Mouse (Mus musculus) liver, embryonic 16.5 days (tissue): ENCODE measurements at regions not wholly inside any gene's neighbourhood (a gene's known extent, or its start where the extent isn't known, plus 50 kb on each side); places are given as distances from the start of the nearest gene placed in this dataset.

Experiments used
- ATAC-seq: fragments of 200-750 bp; cut with Nextera tagmentation; 2 replicates; pipeline ENCODE4 v1.8.0; 2017; ENCODE audit warnings: low read depth, mild to moderate bottlenecking, moderate number of reproducible peaks, moderate library complexity
- H3K27ac ChIP-seq: fragments of 300-500 bp; sonication (generic); 2 replicates; pipeline ENCODE4 v1.5.1; 2014; ENCODE audit warnings: mild to moderate bottlenecking, low read length
- H3K27me3 ChIP-seq: fragments of 300-500 bp; sonication (generic); 2 replicates; pipeline ENCODE4 v1.6.1; 2014; ENCODE audit warnings: low read depth, low read length, mixed read lengths; ENCODE audit not compliant: control insufficient read depth, insufficient read depth
- H3K36me3 ChIP-seq: fragments of 300-500 bp; sonication (generic); 2 replicates; pipeline ENCODE4 v1.6.1; 2014; ENCODE audit warnings: mild to moderate bottlenecking; ENCODE audit not compliant: control insufficient read depth, insufficient read depth
- H3K4me1 ChIP-seq: fragments of 300-500 bp; sonication (generic); 2 replicates; pipeline ENCODE4 v1.6.1; 2014; ENCODE audit warnings: low read depth, low read length, mixed read lengths; ENCODE audit not compliant: control insufficient read depth
- H3K4me2 ChIP-seq: fragments of 300-500 bp; sonication (generic); 2 replicates; pipeline ENCODE4 v1.6.1; 2014; ENCODE audit warnings: low read depth, low read length, mixed read lengths
- H3K4me3 ChIP-seq: fragments of 300-500 bp; sonication (generic); 2 replicates; pipeline ENCODE4 v1.5.1; 2014; ENCODE audit warnings: low read depth, mild to moderate bottlenecking, low read length
- H3K9ac ChIP-seq: fragments of 300-500 bp; sonication (generic); 2 replicates; pipeline ENCODE4 v1.6.1; 2014; ENCODE audit warnings: low read depth, low read length
- H3K9me3 ChIP-seq: fragments of 300-500 bp; sonication (generic); replicated peaks from 2 replicates; pipeline ENCODE4 v1.6.1; 2016; ENCODE audit warnings: low read length; ENCODE audit not compliant: control insufficient read depth
- WGBS: fragments of 180-500 bp; shearing (Covaris S2); extraction: QIAGEN DNeasy Blood & Tissue Kit; methylation state at CpG from one replicate; pipeline ENCODE4 v1.1.7; 2014; ENCODE audit not compliant: insufficient replicate concordance; 5-methylcytosine and 5-hydroxymethylcytosine counted together

- no peak overlapping the region for H3K9ac ChIP-seq
- H3K27me3 ChIP-seq, result no peaks in the 10 kb centered on the region
- no peak for ATAC-seq
- H3K4me2 ChIP-seq, result no peak overlapping the region
- 40% methylated on average over 4 of the region's 4 CpGs for WGBS
- no peaks in the 10 kb centered on the region for H3K4me1 ChIP-seq
- no peak overlapping the region for H3K4me3 ChIP-seq
- H3K9me3 ChIP-seq, result no peaks in the 10 kb centered on the region
- no peaks in the 10 kb centered on the region for H3K36me3 ChIP-seq
- H3K27ac ChIP-seq, result no peak overlapping the region
These were observed 592.9 kb upstream of the Arpp21 start for GRCm38 (mm10) chr9:112828602-112829001.

GRCm38 (mm10) chr9:112826592-112826991 lies 590.9 kb upstream of the Arpp21 start:
- Histone ChIP-seq H3K9me3 (no peaks in the 10 kb centered on the region), H3K27me3 (no peaks in the 10 kb centered on the region), H3K36me3 (no peaks in the 10 kb centered on the region), H3K4me1 (no peaks in the 10 kb centered on the region), H3K4me2 (no peak overlapping the region), H3K27ac (no peak overlapping the region), H3K4me3 (no peak overlapping the region), H3K9ac (no peak overlapping the region)
- WGBS, result 16% methylated on average over 5 of the region's 5 CpGs
- ATAC-seq, result no peak

- Histone ChIP-seq H3K27me3 (no peaks in the 10 kb centered on the region), H3K9me3 (no peaks in the 10 kb centered on the region), H3K4me2 (no peak overlapping the region), H3K27ac (no peak overlapping the region), H3K36me3 (no peaks in the 10 kb centered on the region), H3K4me3 (no peak overlapping the region), H3K9ac (no peak overlapping the region), H3K4me1 (no peaks in the 10 kb centered on the region)
- WGBS, result 67% methylated on average over 1 of the region's 1 CpGs
- ATAC-seq, result no peak
These were observed 586.2 kb upstream of the Arpp21 start for GRCm38 (mm10) chr9:112821940-112822339.

GRCm38 (mm10) chr9:112811946-112812345 lies 576.2 kb upstream of the Arpp21 start:
- Histone ChIP-seq H3K27ac (no peak overlapping the region), H3K4me3 (no peak overlapping the region), H3K4me1 (no peaks in the 10 kb centered on the region), H3K9me3 (no peaks in the 10 kb centered on the region), H3K36me3 (no peaks in the 10 kb centered on the region), H3K27me3 (no peaks in the 10 kb centered on the region), H3K9ac (no peak overlapping the region), H3K4me2 (no peak overlapping the region)
- no peak for ATAC-seq
- 28% methylated on average over 1 of the region's 1 CpGs for WGBS

- no peaks in the 10 kb centered on the region for H3K36me3 ChIP-seq
- no peak overlapping the region for H3K9ac ChIP-seq
- H3K4me1 ChIP-seq, result no peaks in the 10 kb centered on the region
- no peaks in the 10 kb centered on the region for H3K9me3 ChIP-seq
- H3K27ac ChIP-seq, result no peak overlapping the region
- WGBS, result 55% methylated on average over 2 of the region's 2 CpGs
- no peaks in the 10 kb centered on the region for H3K27me3 ChIP-seq
- ATAC-seq, result no peak
- H3K4me3 ChIP-seq, result no peak overlapping the region
- H3K4me2 ChIP-seq, result no peak overlapping the region
These were observed 564.0 kb upstream of the Arpp21 start for GRCm38 (mm10) chr9:112799583-112800220.

- Histone ChIP-seq H3K27ac (no peak overlapping the region), H3K9ac (no peak overlapping the region), H3K4me2 (no peak overlapping the region), H3K36me3 (no peaks in the 10 kb centered on the region), H3K4me3 (no peak overlapping the region), H3K4me1 (no peaks in the 10 kb centered on the region), H3K27me3 (no peaks in the 10 kb centered on the region), H3K9me3 (no peaks in the 10 kb centered on the region)
- no peak for ATAC-seq
- 50% methylated on average over 2 of the region's 2 CpGs for WGBS
These were observed 557.8 kb upstream of the Arpp21 start for GRCm38 (mm10) chr9:112793537-112793936.

- H3K4me3 ChIP-seq, result no peak overlapping the region
- H3K9ac ChIP-seq, result no peak overlapping the region
- no peaks in the 10 kb centered on the region for H3K4me1 ChIP-seq
- no peaks in the 10 kb centered on the region for H3K36me3 ChIP-seq
- ATAC-seq, result no peak
- no peak overlapping the region for H3K4me2 ChIP-seq
- H3K27me3 ChIP-seq, result no peaks in the 10 kb centered on the region
- no peak overlapping the region for H3K27ac ChIP-seq
- no peaks in the 10 kb centered on the region for H3K9me3 ChIP-seq
- WGBS, result 40% methylated on average over 3 of the region's 3 CpGs
These were observed 536.2 kb upstream of the Arpp21 start for GRCm38 (mm10) chr9:112771981-112772380.

- H3K9me3 ChIP-seq, result no peaks in the 10 kb centered on the region
- H3K4me2 ChIP-seq, result no peak overlapping the region
- no peak overlapping the region for H3K27ac ChIP-seq
- H3K4me1 ChIP-seq, result no peaks in the 10 kb centered on the region
- no peak for ATAC-seq
- WGBS, result 50% methylated on average over 5 of the region's 5 CpGs
- H3K9ac ChIP-seq, result no peak overlapping the region
- no peaks in the 10 kb centered on the region for H3K27me3 ChIP-seq
- H3K4me3 ChIP-seq, result no peak overlapping the region
- H3K36me3 ChIP-seq, result no peaks in the 10 kb centered on the region
These were observed 508.9 kb upstream of the Arpp21 start for GRCm38 (mm10) chr9:112744616-112745015.

GRCm38 (mm10) chr9:112743871-112744590 lies 508.3 kb upstream of the Arpp21 start:
- H3K9me3 ChIP-seq, result no peaks in the 10 kb centered on the region

More at GRCm38 (mm10) chr9:112743871-112744590, 508.3 kb upstream of the Arpp21 start:
- no peak for ATAC-seq
- Histone ChIP-seq H3K4me3 (no peak overlapping the region), H3K27ac (no peak overlapping the region), H3K4me2 (no peak overlapping the region), H3K27me3 (no peaks in the 10 kb centered on the region), H3K4me1 (no peaks in the 10 kb centered on the region), H3K9ac (no peak overlapping the region), H3K36me3 (no peaks in the 10 kb centered on the region)
- 12% methylated on average over 1 of the region's 1 CpGs for whole genome bisulfite sequencing
